Mouse (Mus musculus) kidney, postnatal 36 days (tissue): ENCODE measurements at regions not wholly inside any gene's neighbourhood (a gene's known extent, or its start where the extent isn't known, plus 50 kb on each side); places are given as distances from the start of the nearest gene placed in this dataset.
"Not testable (repeated sequence)": the region's sequence is repeated elsewhere in the genome, so short reads cannot be mapped to it uniquely, and the experiment has no call there.

Experiments used
- DNase-seq, 2 experiments: peaks; one replicate each; pipeline ENCODE4 v3.0.0; 2021 to 2022; ENCODE audit warnings: mixed read lengths in 2 of 2

GRCm38 (mm10) chr12:23216521-23216920, 563.5 kb downstream of the Gm10330 start:
- DNase-seq, result not testable (repeated sequence)

- peak in 1 of 2 experiments; percentile 3 for DNase-seq
These were observed 590.5 kb downstream of the Gm10330 start for GRCm38 (mm10) chr12:23189546-23189945.

GRCm38 (mm10) chr12:23189110-23189509, 591.0 kb downstream of the Gm10330 start:
- DNase-seq, result not testable (repeated sequence)
